Mouse (Mus musculus) ZHBTc4 (cell line): ENCODE measurements around the gene Hist2h3b.
A peak's percentile ranks its signal among the peaks of the same experiment; 100 is the strongest.

Experiments
- DNase-seq: peaks from one replicate; pipeline ENCODE4 v3.0.0-alpha.2; 2011; ENCODE audit warnings: low read depth, low spot score

Gene Hist2h3b

GRCm38 (mm10) chr3:96293787-96294186, 25.3 kb downstream of the Hist2h3b start, which contains the start of gene Fcgr1:
Gene Fcgr1, minus strand, starts transcription at chr3:96293969.
- DNase-seq, result no peak

- no peak for DNase-seq
These were observed 29.9 kb downstream of the Hist2h3b start for GRCm38 (mm10) chr3:96298360-96298759.

- DNase-seq, result no peak
These were observed 31.1 kb downstream of the Hist2h3b start for GRCm38 (mm10) chr3:96299562-96299961.

GRCm38 (mm10) chr3:96300706-96301529, 32.5 kb downstream of the Hist2h3b start:
- no peak for DNase-seq

GRCm38 (mm10) chr3:96302076-96302475, 33.6 kb downstream of the Hist2h3b start:
- DNase-seq, result no peak

- no peak for DNase-seq
These were observed 38.1 kb downstream of the Hist2h3b start for GRCm38 (mm10) chr3:96306506-96306905.

GRCm38 (mm10) chr3:96309441-96309840, 41.0 kb downstream of the Hist2h3b start:
- DNase-seq, result no peak

- DNase-seq, result peak; percentile 81
These were observed 44.1 kb downstream of the Hist2h3b start for GRCm38 (mm10) chr3:96312341-96313098.
